20 mouse cellular contexts compared by ENCODE assay signal in the genomic region with DNA sequence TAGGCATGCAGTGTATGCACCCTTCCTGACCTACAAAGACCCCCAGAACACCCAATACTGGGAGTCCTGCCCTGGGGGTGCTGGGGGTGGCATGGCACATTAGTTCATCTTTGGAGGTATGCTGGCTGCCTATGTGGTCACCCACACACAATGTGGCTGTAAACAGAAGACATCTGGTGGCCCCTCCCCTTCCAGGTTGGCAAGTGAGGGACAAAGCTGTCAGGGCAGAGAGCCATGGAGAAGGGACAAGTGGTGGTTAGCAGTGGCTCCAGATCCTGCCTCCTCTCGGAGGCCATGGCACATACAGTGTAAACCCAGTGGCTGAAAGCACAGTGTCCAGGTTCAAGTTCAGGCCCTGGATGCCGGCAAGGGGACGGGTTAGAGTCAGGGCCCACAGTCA.
"Had no signal": no experiment of that assay in that cellular context is flagged by ENCODE, and none has a peak within 500 bp of the region (broad histone marks: within the 10 kb centered on the region; RNA-seq: fewer than 3 reads in every experiment).

No protein-coding gene starts in this region.

- H3K4me2 ChIP-seq: kidney, embryonic 15.5 days; limb, embryonic 12.5 days; limb, embryonic 15.5 days; midbrain, embryonic 11.5 days; stomach, embryonic 15.5 days had no signal

- H3K9me3 ChIP-seq: kidney, embryonic 15.5 days; limb, embryonic 12.5 days; limb, embryonic 15.5 days; stomach, embryonic 15.5 days had no signal

- DNase-seq: kidney, adult 11 months; kidney, adult 8-10 months; kidney, postnatal 10 days; kidney, postnatal 36 days; layer of hippocampus, postnatal 36 days; left cerebral cortex, postnatal 4 days; lung, adult 2 months; lung, postnatal 14 days; lung, postnatal 4 days; midbrain, embryonic 14.5 days; right cerebral cortex, adult 18-20 months; right cerebral cortex, postnatal 14 days; right cerebral cortex, postnatal 4 days; thymus, postnatal 25 days had no signal

- H3K9ac ChIP-seq: kidney, embryonic 15.5 days; limb, embryonic 12.5 days; limb, embryonic 15.5 days; stomach, embryonic 15.5 days had no signal

- H3K4me1 ChIP-seq: kidney, embryonic 15.5 days; limb, embryonic 12.5 days; stomach, embryonic 15.5 days had no signal

- H3K27ac ChIP-seq: kidney, embryonic 15.5 days; left cerebral cortex, adult 2 months; limb, embryonic 12.5 days; limb, embryonic 15.5 days; stomach, embryonic 15.5 days had no signal

- H3K4me3 ChIP-seq: kidney, embryonic 15.5 days; left cerebral cortex, adult 2 months; limb, embryonic 12.5 days; limb, embryonic 15.5 days; stomach, embryonic 15.5 days had no signal

- H3K27me3 ChIP-seq: kidney, embryonic 15.5 days; limb, embryonic 12.5 days; limb, embryonic 15.5 days; stomach, embryonic 15.5 days had no signal
